Mouse (Mus musculus) MEL (cell line): ENCODE data around the gene Tspan13. TPM values are rescaled to one million over a fixed set of nuclear protein-coding genes. Genes with fewer than 3 reads are reported as not detected.

Source experiments
- DNase-seq: peaks from one replicate; pipeline ENCODE4 v3.0.0; 2011; ENCODE audit warnings: low read depth, low spot score
- H3K27ac ChIP-seq: 2 replicates; pipeline ENCODE4 v1.5.1; 2012; ENCODE audit warnings: low read depth, mild to moderate bottlenecking, control low read depth, low read length, moderate library complexity; ENCODE audit not compliant: control insufficient read depth
- H3K27me3 ChIP-seq, 2 experiments: fragments of 150-350 bp in 1 of 2; sonication (generic) in 1 of 2; 2 replicates each; pipeline ENCODE4 v1.6.1; 2012; ENCODE audit warnings: low read length in 2 of 2, mild to moderate bottlenecking in 2 of 2, improper control_type of control experiment in 1 of 2, moderate library complexity in 1 of 2; ENCODE audit not compliant: insufficient read depth in 2 of 2, control insufficient read depth in 1 of 2
- H3K36me3 ChIP-seq, 2 experiments: 2 replicates each; pipeline ENCODE4 v1.6.1; 2012 to 2014; ENCODE audit warnings: low read length in 2 of 2, improper control_type of control experiment in 1 of 2, inconsistent platforms in 1 of 2, mild to moderate bottlenecking in 1 of 2; ENCODE audit not compliant: insufficient read depth in 2 of 2, control insufficient read depth in 1 of 2
- H3K4me1 ChIP-seq, 2 experiments: fragments of 150-350 bp in 1 of 2; sonication (generic) in 1 of 2; 2 replicates each; pipeline ENCODE4 v1.6.1; 2012; ENCODE audit warnings: low read length in 2 of 2, improper control_type of control experiment in 1 of 2, mild to moderate bottlenecking in 1 of 2; ENCODE audit not compliant: insufficient read depth in 2 of 2, control insufficient read depth in 1 of 2
- H3K4me3 ChIP-seq, 2 experiments: fragments of 150-350 bp in 1 of 2; sonication (generic) in 1 of 2; 2 replicates each; pipeline ENCODE4 v1.5.1; 2012; ENCODE audit warnings: low read depth in 2 of 2, low read length in 2 of 2, mild to moderate bottlenecking in 2 of 2, moderate library complexity in 2 of 2, control low read depth in 1 of 2, improper control_type of control experiment in 1 of 2; ENCODE audit not compliant: control insufficient read depth in 1 of 2, insufficient read depth in 1 of 2
- H3K79me2 ChIP-seq: 2 replicates; pipeline ENCODE4 v1.6.1; 2012; ENCODE audit warnings: mild to moderate bottlenecking, low read length, moderate library complexity; ENCODE audit not compliant: control insufficient read depth, poor library complexity, insufficient read depth
- H3K9ac ChIP-seq: 2 replicates; pipeline ENCODE4 v1.6.1; 2012; ENCODE audit warnings: low read depth, mild to moderate bottlenecking, control low read depth, low read length, moderate library complexity; ENCODE audit not compliant: control insufficient read depth, poor library complexity, severe bottlenecking
- H3K9me3 ChIP-seq: fragments of 150-350 bp; sonication (generic); replicated peaks from 2 replicates; pipeline ENCODE4 v1.6.1; 2012; ENCODE audit warnings: mild to moderate bottlenecking, low read length, improper control_type of control experiment, moderate library complexity; ENCODE audit not compliant: insufficient read depth
- BHLHE40 ChIP-seq: IDR thresholded peaks from 2 replicates; pipeline ENCODE4 v1.6.1; 2012; ENCODE audit warnings: low read depth, mild to moderate bottlenecking, inconsistent platforms, low read length, improper control_type of control experiment, borderline replicate concordance
- CHD1 ChIP-seq: IDR thresholded peaks from 2 replicates; pipeline ENCODE4 v1.6.1; 2012; ENCODE audit warnings: low read depth, mild to moderate bottlenecking, inconsistent platforms, low read length, improper control_type of control experiment
- CHD2 ChIP-seq: IDR thresholded peaks from 2 replicates; pipeline ENCODE4 v1.6.1; 2011; ENCODE audit warnings: low read length, improper control_type of control experiment
- E2F4 ChIP-seq: IDR thresholded peaks from 2 replicates; pipeline ENCODE4 v1.6.1; 2011; ENCODE audit warnings: low read depth, low read length, improper control_type of control experiment, borderline replicate concordance
- ELF1 ChIP-seq: IDR thresholded peaks from 2 replicates; pipeline ENCODE4 v1.6.1; 2014; ENCODE audit warnings: low read depth, mild to moderate bottlenecking, inconsistent platforms, low read length, improper control_type of control experiment, moderate library complexity
- EP300 ChIP-seq, 2 experiments: IDR thresholded peaks; 2 replicates each; pipeline ENCODE4 v1.6.1; 2011; ENCODE audit warnings: improper control_type of control experiment in 2 of 2, low read length in 2 of 2, low read depth in 1 of 2, mild to moderate bottlenecking in 1 of 2
- GATA1 ChIP-seq: IDR thresholded peaks from 2 replicates; pipeline ENCODE4 v1.6.1; 2011; ENCODE audit warnings: low read depth, low read length, improper control_type of control experiment
- HCFC1 ChIP-seq: IDR thresholded peaks from 2 replicates; pipeline ENCODE4 v1.6.1; 2012; ENCODE audit warnings: low read depth, mild to moderate bottlenecking, inconsistent platforms, low read length, improper control_type of control experiment, moderate library complexity
- JUND ChIP-seq: IDR thresholded peaks from 2 replicates; pipeline ENCODE4 v1.6.1; 2011; ENCODE audit warnings: low read depth, mild to moderate bottlenecking, improper control_type of control experiment, low read length
- MEF2A ChIP-seq: IDR thresholded peaks from 2 replicates; pipeline ENCODE4 v1.6.1; 2014; ENCODE audit warnings: low read depth, mild to moderate bottlenecking, inconsistent platforms, low read length, improper control_type of control experiment; ENCODE audit not compliant: poor library complexity, insufficient replicate concordance, severe bottlenecking; ENCODE audit errors: extremely low read depth
- MYB ChIP-seq: IDR thresholded peaks from 2 replicates; pipeline ENCODE4 v1.6.1; 2011; ENCODE audit warnings: mild to moderate bottlenecking, low read depth, low read length, improper control_type of control experiment
- MYC ChIP-seq: IDR thresholded peaks from 2 replicates; pipeline ENCODE4 v1.6.1; 2011; ENCODE audit warnings: low read depth, mild to moderate bottlenecking, low read length, improper control_type of control experiment, moderate library complexity
- POLR2AphosphoS2 ChIP-seq: IDR thresholded peaks from 2 replicates; pipeline ENCODE4 v1.6.1; 2011; ENCODE audit warnings: low read length, improper control_type of control experiment
- POLR2AphosphoS5 ChIP-seq: IDR thresholded peaks from 2 replicates; pipeline ENCODE4 v1.6.1; 2012; ENCODE audit warnings: low read depth, borderline replicate concordance, mild to moderate bottlenecking, inconsistent platforms, low read length, moderate library complexity, mixed read lengths
- RAD21 ChIP-seq: IDR thresholded peaks from 2 replicates; pipeline ENCODE4 v1.6.1; 2011; ENCODE audit warnings: mild to moderate bottlenecking, low read depth, low read length, improper control_type of control experiment
- RCOR1 ChIP-seq: IDR thresholded peaks from 2 replicates; pipeline ENCODE4 v1.6.1; 2012; ENCODE audit warnings: low read depth, mild to moderate bottlenecking, inconsistent platforms, low read length, improper control_type of control experiment
- SIN3A ChIP-seq: IDR thresholded peaks from 2 replicates; pipeline ENCODE4 v1.6.1; 2012; ENCODE audit warnings: low read length, improper control_type of control experiment, inconsistent platforms
- SMC3 ChIP-seq: IDR thresholded peaks from 2 replicates; pipeline ENCODE4 v1.6.1; 2011; ENCODE audit warnings: low read depth, low read length, improper control_type of control experiment
- TAL1 ChIP-seq: IDR thresholded peaks from 2 replicates; pipeline ENCODE4 v1.6.1; 2012; ENCODE audit warnings: mild to moderate bottlenecking, inconsistent platforms, low read length, moderate library complexity, mixed read lengths
- TBP ChIP-seq: IDR thresholded peaks from 2 replicates; pipeline ENCODE4 v1.8.0; 2011; ENCODE audit warnings: low read depth, low read length, improper control_type of control experiment
- UBTF ChIP-seq: IDR thresholded peaks from 2 replicates; pipeline ENCODE4 v1.6.1; 2012; ENCODE audit warnings: low read depth, mild to moderate bottlenecking, inconsistent platforms, low read length, improper control_type of control experiment, moderate library complexity, borderline replicate concordance; ENCODE audit not compliant: insufficient read depth
- USF2 ChIP-seq, 2 experiments: IDR thresholded peaks; 2 replicates each; pipeline ENCODE4 v1.6.1; 2011 to 2012; ENCODE audit warnings: improper control_type of control experiment in 2 of 2, low read length in 2 of 2, borderline replicate concordance in 1 of 2, inconsistent platforms in 1 of 2, low read depth in 1 of 2, mild to moderate bottlenecking in 1 of 2; ENCODE audit not compliant: insufficient read depth in 1 of 2
- ZC3H11A ChIP-seq: IDR thresholded peaks from 2 replicates; pipeline ENCODE4 v1.6.1; 2012; ENCODE audit warnings: low read depth, mild to moderate bottlenecking, inconsistent platforms, low read length, improper control_type of control experiment
- ZKSCAN1 ChIP-seq: IDR thresholded peaks from 2 replicates; pipeline ENCODE4 v1.6.1; 2012; ENCODE audit warnings: low read depth, mild to moderate bottlenecking, inconsistent platforms, low read length, improper control_type of control experiment, moderate library complexity
- ZMIZ1 ChIP-seq: IDR thresholded peaks from 2 replicates; pipeline ENCODE4 v1.6.1; 2012; ENCODE audit warnings: low read depth, mild to moderate bottlenecking, inconsistent platforms, low read length, improper control_type of control experiment, moderate library complexity
- polyA plus RNA-seq, 2 experiments: library from polyadenylated mRNA; stranded (reverse) in 1 of 2; unstranded in 1 of 2; fragments of >175 nt in 1 of 2; fragments of >200 nt in 1 of 2; gene quantifications; 2 replicates each; pipeline versions ENCODE4 v1.2.1 to v1.2.4; 2012; ENCODE audit warnings: low replicate concordance in 2 of 2, low read depth in 1 of 2; ENCODE audit not compliant: insufficient read length in 2 of 2, insufficient read depth in 1 of 2, missing spikeins in 1 of 2
- total RNA-seq: library from RNA; depleted of rRNA; stranded (reverse); fragments of 300-350 nt; gene quantifications from 2 replicates; pipeline ENCODE4 v1.2.3, GENCODE M21; 2012

Tspan13 gene
- total and polyA plus RNA-seq, 3 experiments: 23.0 to 37.5 TPM; not detected in 1

- peaks cover 7 to 8% of the 10 kb centered on the region in 2 experiments for H3K4me1 ChIP-seq
- no peaks in the 10 kb centered on the region for H3K9me3 ChIP-seq
- no peaks in the 10 kb centered on the region for H3K27me3 ChIP-seq
- H3K79me2 ChIP-seq: no peaks in the 10 kb centered on the region
- DNase-seq: no peak
- H3K27ac ChIP-seq: no peak overlapping the region
- TF ChIP-seq CHD2 (no peak), MYC (no peak), GATA1 (no peak), POLR2AphosphoS2 (no peak), E2F4 (no peak), MYB (no peak), BHLHE40 (no peak), HCFC1 (no peak), SMC3 (no peak), EP300 (IDR thresholded peaks at IDR 0.05; ENCODE audit: low read depth in 1 of 2, low read length in 2 of 2) (no peak), SIN3A (no peak)
- no peak overlapping the region for H3K4me3 ChIP-seq
- no peak overlapping the region for H3K9ac ChIP-seq
- peaks cover 0 to 11% of the 10 kb centered on the region in 2 experiments; a peak in 2 of 4 replicates for H3K36me3 ChIP-seq
Observed at GRCm38 (mm10) chr12:36036776-36037175, 5.5 kb downstream of the Tspan13 start.

GRCm38 (mm10) chr12:36036121-36036520 lies 6.2 kb downstream of the Tspan13 start:
- Histone ChIP-seq H3K4me1 (peaks cover 6 to 7% of the 10 kb centered on the region in 2 experiments), H3K4me3 (no peak overlapping the region), H3K9me3 (no peaks in the 10 kb centered on the region), H3K27me3 (no peaks in the 10 kb centered on the region), H3K27ac (no peak overlapping the region), H3K9ac (no peak overlapping the region), H3K79me2 (no peaks in the 10 kb centered on the region), H3K36me3 (peaks cover 0 to 11% of the 10 kb centered on the region in 2 experiments; a peak in 2 of 4 replicates)
- DNase-seq: no peak
- TF ChIP-seq MYC: no peak
- TF ChIP-seq ZKSCAN1: no peak
- no peak for TF ChIP-seq TBP
- TF ChIP-seq RCOR1: no peak
- TF ChIP-seq ZMIZ1: no peak
- TF ChIP-seq GATA1: no peak
- TF ChIP-seq EP300 (IDR thresholded peaks at IDR 0.05; ENCODE audit: low read depth in 1 of 2, low read length in 2 of 2): no peak
- TF ChIP-seq ELF1: no peak
- no peak for TF ChIP-seq RAD21
- no peak for TF ChIP-seq ZC3H11A
- no peak for TF ChIP-seq POLR2AphosphoS5
- no peak for TF ChIP-seq CHD1
- TF ChIP-seq MEF2A: no peak
- no peak for TF ChIP-seq USF2 (IDR thresholded peaks at IDR 0.05; ENCODE audit: borderline replicate concordance in 1 of 2, insufficient read depth in 1 of 2, low read depth in 1 of 2, low read length in 2 of 2)
- no peak for TF ChIP-seq UBTF
- TF ChIP-seq TAL1: no peak
- no peak for TF ChIP-seq JUND
